Mouse (Mus musculus) A20 (cell line): Measurements from ENCODE around the gene Hist1h3d.
"Not testable (repeated sequence)": the region's sequence is repeated elsewhere in the genome, so short reads cannot be mapped to it uniquely, and the experiment has no call there.

Experiments used
- DNase-seq: peaks from one replicate; pipeline ENCODE4 v3.0.0-alpha.2; 2011; ENCODE audit warnings: low read depth, low spot score

The Hist1h3d gene

GRCm38 (mm10) chr13:23575271-23575851, at the start of gene Hist1h3d:
Hist1h3d (plus strand) TSS chr13:23575763.
- DNase-seq: no peak

DNA sequence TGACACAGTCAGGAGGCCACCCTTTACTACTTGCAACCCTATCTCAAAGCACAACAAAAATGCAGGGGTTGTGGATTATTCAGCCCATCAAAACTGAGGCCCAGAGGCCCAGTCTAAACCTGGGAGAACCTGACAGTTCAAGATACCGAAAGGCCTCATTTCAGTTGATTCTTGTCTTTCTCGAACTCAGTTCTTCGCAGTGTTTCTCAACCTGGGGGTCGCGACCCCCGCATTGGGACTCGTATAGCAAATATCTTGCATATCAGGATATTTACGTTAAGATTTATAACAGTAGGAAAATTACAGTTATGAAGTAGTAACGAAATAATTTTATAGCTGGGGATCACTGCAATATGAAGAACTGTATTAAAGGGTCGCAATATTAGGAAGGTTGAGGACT, 49.7 kb upstream of the Hist1h3d start:
- peak; percentile 88 for DNase-seq

DNA sequence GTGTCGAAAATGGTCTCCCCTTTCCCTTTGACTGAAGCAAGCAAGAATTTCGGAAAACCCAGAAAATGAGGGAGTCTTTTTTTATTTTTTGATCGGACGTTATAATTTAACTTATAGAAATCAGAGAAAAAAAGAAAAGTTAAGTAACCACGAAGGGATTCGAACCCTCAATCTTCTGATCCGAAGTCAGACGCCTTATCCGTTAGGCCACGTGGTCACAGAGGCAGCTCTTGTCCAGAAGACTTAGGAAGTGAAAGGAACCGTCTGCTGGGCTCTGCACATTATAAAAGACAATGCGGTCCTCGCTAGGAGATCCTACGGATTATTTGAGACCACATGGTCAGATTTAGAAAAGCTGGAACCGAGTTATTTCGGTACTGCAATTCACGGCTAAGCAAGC, 49.3 kb upstream of the Hist1h3d start:
- DNase-seq: peak; percentile 92

GRCm38 (mm10) chr13:23529005-23529404, 46.6 kb upstream of the Hist1h3d start:
- peak; percentile 14 for DNase-seq

DNA sequence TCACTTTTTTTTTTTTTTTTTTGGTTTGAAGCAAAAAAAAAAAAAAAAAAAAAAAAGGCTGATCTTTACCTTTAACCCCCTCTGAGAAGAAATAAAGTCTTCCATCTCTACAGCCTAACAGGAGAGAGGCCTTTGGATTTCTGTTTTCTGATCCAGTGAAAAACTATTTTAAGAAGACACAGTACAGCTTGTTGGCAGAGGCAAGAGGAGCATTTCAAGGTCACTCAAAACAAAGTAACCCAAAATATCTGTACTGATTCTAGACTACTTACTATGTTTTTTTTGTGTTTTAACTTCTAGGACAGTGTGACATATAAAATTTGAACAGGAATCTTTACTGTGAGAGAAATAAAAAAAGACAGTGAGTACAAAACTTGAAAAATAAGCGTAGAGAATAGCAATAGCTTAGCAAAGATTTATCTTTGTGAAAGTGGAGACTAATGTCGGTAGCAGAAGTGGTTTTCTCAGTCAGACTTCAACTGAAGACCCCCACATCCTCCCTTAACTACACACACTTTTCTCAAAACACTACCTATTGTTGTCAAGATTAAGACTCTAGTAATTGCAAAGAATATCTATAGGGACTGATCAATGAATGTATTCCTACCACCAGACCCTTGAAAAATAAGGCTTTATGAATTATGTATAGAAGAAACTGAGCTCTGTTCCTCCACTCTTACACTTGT, 45.9 kb upstream of the Hist1h3d start:
- no peak for DNase-seq

GRCm38 (mm10) chr13:23530181-23530900, 45.2 kb upstream of the Hist1h3d start:
- peak; percentile 85 for DNase-seq

DNA sequence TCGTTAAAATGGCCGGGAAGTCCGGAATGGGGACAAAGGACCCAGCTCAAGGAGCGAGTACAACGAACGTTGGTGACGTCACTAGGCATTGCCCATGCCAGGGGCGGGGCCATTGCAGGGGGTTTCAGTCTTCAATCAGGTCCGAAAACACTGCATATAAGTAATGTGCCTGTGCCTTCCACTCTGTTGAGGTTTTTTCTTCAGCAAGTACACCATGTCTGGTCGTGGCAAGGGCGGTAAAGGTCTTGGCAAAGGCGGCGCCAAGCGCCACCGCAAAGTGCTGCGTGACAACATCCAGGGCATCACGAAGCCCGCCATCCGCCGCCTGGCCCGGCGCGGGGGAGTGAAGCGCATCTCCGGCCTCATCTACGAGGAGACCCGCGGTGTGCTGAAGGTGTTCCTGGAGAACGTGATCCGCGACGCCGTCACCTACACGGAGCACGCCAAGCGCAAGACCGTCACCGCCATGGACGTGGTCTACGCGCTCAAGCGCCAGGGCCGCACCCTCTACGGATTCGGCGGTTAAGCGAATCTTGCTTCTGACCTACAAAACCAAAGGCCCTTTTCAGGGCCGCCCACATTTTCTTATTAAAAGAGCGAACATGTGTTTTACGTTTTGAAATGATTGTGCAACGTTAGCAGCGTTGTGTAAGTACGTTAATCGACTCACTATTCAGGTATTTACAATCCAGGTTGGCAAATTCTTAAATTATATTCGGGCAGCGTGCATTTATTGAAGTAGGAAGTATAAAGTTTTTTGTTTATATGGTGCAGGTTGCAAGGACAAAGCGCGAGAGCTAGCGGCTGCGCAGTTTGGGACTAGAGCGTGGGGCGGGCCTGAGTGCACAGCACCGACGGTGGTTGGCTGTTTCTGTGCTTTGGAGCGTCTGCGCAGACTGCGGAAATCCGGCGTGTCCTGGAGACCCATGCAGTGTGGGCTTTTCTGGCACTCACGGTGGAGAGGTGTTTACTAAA, 44.4 kb upstream of the Hist1h3d start, which contains the start of gene Hist1h4h:
Gene Hist1h4h (plus strand): TSS at position 150 of the 975 bp plus-strand sequence.
- DNase-seq: peak; percentile 97

GRCm38 (mm10) chr13:23532262-23533075, 43.1 kb upstream of the Hist1h3d start:
- peak; percentile 74 for DNase-seq

GRCm38 (mm10) chr13:23533560-23534367, 41.8 kb upstream of the Hist1h3d start, which contains the start of gene Hist1h2af:
Hist1h2af (plus strand) TSS chr13:23533906.
- DNase-seq: peak; percentile 94

DNA sequence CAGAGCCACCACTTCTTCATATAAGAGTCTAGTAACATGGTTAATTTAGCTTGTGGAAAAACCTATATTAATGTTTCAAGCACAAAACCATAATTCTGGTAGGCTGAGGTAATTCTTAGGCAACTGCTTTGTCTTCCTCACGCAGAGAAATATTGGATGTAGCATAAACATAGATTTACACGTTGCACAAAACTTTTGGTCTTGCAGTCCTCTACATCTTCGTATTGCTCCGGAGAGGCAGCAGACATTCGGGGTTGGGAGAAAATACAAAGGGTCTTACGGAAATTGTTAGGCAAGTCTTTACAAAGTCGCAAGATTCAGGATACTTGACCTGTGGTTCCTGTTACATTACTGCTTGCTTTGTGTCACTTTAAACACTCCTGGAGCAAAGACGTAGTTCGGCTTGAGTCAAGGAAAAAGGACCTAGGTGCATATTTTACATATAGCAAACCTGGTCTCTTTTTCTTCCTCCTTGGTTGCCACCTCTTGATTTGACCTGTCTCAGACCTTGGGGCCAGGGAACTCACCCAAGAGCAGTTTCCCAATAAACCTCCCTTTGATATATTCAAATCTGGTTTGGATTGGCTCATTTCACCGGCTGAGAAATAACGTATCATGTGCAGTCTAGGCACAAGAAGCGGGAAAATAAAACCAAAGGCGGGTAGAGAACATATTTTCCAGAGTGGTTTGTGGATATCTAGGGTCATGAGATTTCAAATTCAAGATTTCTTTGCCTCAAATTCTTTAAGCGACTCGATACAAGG, 41.0 kb upstream of the Hist1h3d start:
- DNase-seq: no peak

GRCm38 (mm10) chr13:23535137-23536075, 40.2 kb upstream of the Hist1h3d start, which contains the start of gene Hist1h3g:
Hist1h3g (plus strand) TSS chr13:23535422.
- DNase-seq: peak; percentile 97

DNA sequence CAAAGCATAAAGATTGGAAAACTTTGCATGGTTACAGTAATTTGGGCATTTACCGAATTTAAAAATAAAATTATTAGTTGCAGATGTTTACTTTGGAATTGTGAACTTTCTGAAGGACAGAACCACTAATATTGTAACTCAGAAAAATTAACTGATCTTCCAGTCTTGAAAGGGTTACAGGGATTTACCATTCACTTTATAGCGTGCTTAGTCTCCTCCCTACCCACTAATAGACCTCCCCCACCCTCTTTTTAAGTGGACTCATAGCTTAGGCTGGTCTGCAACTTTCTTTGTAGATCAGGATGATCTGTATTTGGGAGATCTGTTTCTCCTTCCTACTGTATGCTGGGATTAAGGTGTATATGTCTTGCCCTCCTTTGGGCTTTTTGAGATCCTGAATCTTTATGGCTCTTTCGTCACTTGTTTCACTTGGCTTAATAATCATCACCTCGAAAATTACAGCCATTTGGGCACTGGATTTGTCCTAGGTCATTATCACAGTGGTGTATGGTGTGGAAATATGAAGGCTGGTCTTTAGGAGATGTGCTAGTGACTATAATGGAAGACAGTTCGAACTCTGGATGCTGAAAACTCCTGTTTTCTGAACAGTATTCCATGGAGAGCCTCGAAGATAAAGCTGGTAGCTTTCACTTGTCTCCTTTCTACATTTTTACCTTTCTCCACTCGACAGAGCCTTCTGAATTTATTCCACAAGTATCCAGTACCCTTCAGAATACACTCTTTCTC, 39.3 kb upstream of the Hist1h3d start:
- peak; percentile 52 for DNase-seq

GRCm38 (mm10) chr13:23537006-23537710, 38.4 kb upstream of the Hist1h3d start:
- peak; percentile 31 for DNase-seq

- peak; percentile 40 for DNase-seq
Measured at GRCm38 (mm10) chr13:23538249-23538648, 37.3 kb upstream of the Hist1h3d start.

GRCm38 (mm10) chr13:23539821-23540220, 35.7 kb upstream of the Hist1h3d start:
- DNase-seq: not testable (repeated sequence)

DNA sequence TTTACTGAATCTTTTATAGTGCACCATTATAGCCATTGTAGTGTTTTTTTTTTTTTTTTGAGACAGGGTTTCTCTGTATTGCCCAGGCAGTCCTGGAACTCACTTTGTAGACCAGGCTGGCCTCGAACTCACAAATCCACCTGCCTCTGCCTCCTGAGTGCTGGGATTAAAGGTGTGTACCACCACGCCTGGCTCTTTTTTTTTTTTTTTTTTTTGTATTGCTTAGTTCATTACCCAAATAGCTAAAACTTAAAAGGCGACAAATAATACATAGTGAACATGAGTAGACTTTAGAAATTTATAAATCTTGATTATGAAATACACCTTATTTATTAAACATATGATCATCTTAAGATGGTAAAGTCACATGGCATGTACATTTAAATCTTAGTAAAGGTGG, 34.1 kb upstream of the Hist1h3d start:
- peak; percentile 14 for DNase-seq
